Mouse (Mus musculus): ENCODE measurements around the gene Dap3. TPM values are rescaled to one million over a fixed set of nuclear protein-coding genes. Genes with fewer than 3 reads are reported as not detected.

The Dap3 gene
- total and polyA plus RNA-seq, 3 experiments, result 192 to 293 TPM; not detected in 1

DNA sequence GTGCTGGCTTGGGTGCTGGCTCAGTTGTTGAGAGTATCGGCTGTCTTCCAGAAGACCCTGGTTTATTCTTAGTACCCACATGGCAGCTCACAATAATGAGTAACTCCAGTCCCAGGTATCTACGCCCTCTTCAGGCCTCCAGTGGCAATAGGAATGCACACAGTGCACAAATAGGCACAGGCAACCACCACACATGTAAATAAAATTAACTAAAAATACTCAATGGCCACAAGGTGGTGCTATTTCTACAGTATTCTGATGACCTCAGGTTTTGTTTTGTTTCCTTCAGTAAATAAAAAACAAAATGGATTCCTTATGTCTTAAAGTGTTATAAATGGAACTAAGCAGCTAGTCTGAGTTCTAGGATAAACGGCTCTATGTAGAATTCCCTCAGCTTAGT lies 11.2 kb downstream of the Dap3 start:
- no peaks in the 10 kb centered on the region for H3K27me3 ChIP-seq (ENCODE audit: control insufficient read depth in 1 of 2, insufficient read depth in 2 of 2, low read length in 2 of 2)
- no peak overlapping the region for H3K9ac ChIP-seq (ENCODE audit: control insufficient read depth, low read depth, low read length, poor library complexity, severe bottlenecking)
- peak; percentile 82 for DNase-seq (ENCODE audit: low read depth, low spot score)
- H3K27ac ChIP-seq (ENCODE audit: control insufficient read depth, low read depth, low read length), result no peak overlapping the region
- peaks cover 8% of the 10 kb centered on the region for H3K79me2 ChIP-seq (ENCODE audit: control insufficient read depth, insufficient read depth, low read length, poor library complexity)
- H3K4me1 ChIP-seq (ENCODE audit: control insufficient read depth in 1 of 2, insufficient read depth in 2 of 2, low read length in 2 of 2), result peaks cover 0 to 8% of the 10 kb centered on the region in 2 experiments; a peak in 2 of 4 replicates
- peaks cover 6 to 17% of the 10 kb centered on the region in 2 experiments for H3K36me3 ChIP-seq (ENCODE audit: control insufficient read depth in 1 of 2, insufficient read depth in 2 of 2, low read length in 2 of 2)
- H3K9me3 ChIP-seq (replicated peaks; ENCODE audit: insufficient read depth, low read length), result no peaks in the 10 kb centered on the region
- H3K4me3 ChIP-seq (ENCODE audit: control insufficient read depth in 1 of 2, insufficient read depth in 1 of 2, low read depth in 2 of 2, low read length in 2 of 2), result no peak overlapping the region
- TF ChIP-seq CHD1 (IDR thresholded peaks at IDR 0.05; ENCODE audit: low read depth, low read length) (no peak), RAD21 (IDR thresholded peaks at IDR 0.05; ENCODE audit: low read depth, low read length) (peak; percentile 88), USF2 (IDR thresholded peaks at IDR 0.05; ENCODE audit: borderline replicate concordance in 1 of 2, insufficient read depth in 1 of 2, low read depth in 1 of 2, low read length in 2 of 2) (no peak), GATA1 (IDR thresholded peaks at IDR 0.05; ENCODE audit: low read depth, low read length) (no peak), POLR2AphosphoS2 (IDR thresholded peaks at IDR 0.05; ENCODE audit: low read length) (no peak), POLR2A (IDR thresholded peaks at IDR 0.05; ENCODE audit: control insufficient read depth in 1 of 2, insufficient read depth in 1 of 2, low read depth in 1 of 2, low read length in 2 of 2, poor library complexity in 1 of 2) (no peak), SIN3A (IDR thresholded peaks at IDR 0.05; ENCODE audit: low read length) (peak; percentile 30; the same call in 1 of the 2 replicates), KAT2A (conservative IDR thresholded peaks at IDR 0.05; ENCODE audit: low read depth, low read length) (no peak), POLR2AphosphoS5 (IDR thresholded peaks at IDR 0.05; ENCODE audit: borderline replicate concordance, low read depth, low read length) (no peak), MAZ (IDR thresholded peaks at IDR 0.05; ENCODE audit: low read depth, low read length) (no peak), MXI1 (IDR thresholded peaks at IDR 0.05; ENCODE audit: low read depth, low read length) (no peak), ZKSCAN1 (IDR thresholded peaks at IDR 0.05; ENCODE audit: low read depth, low read length) (no peak), ZNF384 (IDR thresholded peaks at IDR 0.05; ENCODE audit: low read depth, low read length) (no peak), USF1 (IDR thresholded peaks at IDR 0.05; ENCODE audit: low read depth, low read length) (no peak), UBTF (IDR thresholded peaks at IDR 0.05; ENCODE audit: borderline replicate concordance, insufficient read depth, low read depth, low read length) (no peak), SMC3 (IDR thresholded peaks at IDR 0.05; ENCODE audit: low read depth, low read length) (peak; percentile 73), TCF12 (IDR thresholded peaks at IDR 0.05; ENCODE audit: low read depth, low read length) (no peak), MYC (IDR thresholded peaks at IDR 0.05; ENCODE audit: low read depth, low read length) (0 out of 2 replicates have a peak, but pooled peaks have one; percentile 28), MEF2A (IDR thresholded peaks at IDR 0.05; ENCODE audit: extremely low read depth, insufficient replicate concordance, low read depth, low read length, poor library complexity, severe bottlenecking) (no peak), CHD2 (IDR thresholded peaks at IDR 0.05; ENCODE audit: low read length) (no peak), NRF1 (IDR thresholded peaks at IDR 0.05; ENCODE audit: insufficient read depth, low read depth, low read length, poor library complexity, severe bottlenecking) (no peak), TAL1 (IDR thresholded peaks at IDR 0.05; ENCODE audit: low read length) (no peak), GABPA (IDR thresholded peaks at IDR 0.05; ENCODE audit: low read depth, low read length) (no peak), E2F4 (IDR thresholded peaks at IDR 0.05; ENCODE audit: borderline replicate concordance, low read depth, low read length) (no peak), ZMIZ1 (IDR thresholded peaks at IDR 0.05; ENCODE audit: low read depth, low read length) (no peak), ELF1 (IDR thresholded peaks at IDR 0.05; ENCODE audit: low read depth, low read length) (no peak), MAX (IDR thresholded peaks at IDR 0.05; ENCODE audit: low read length) (no peak), ZC3H11A (IDR thresholded peaks at IDR 0.05; ENCODE audit: low read depth, low read length) (peak; percentile 58), NELFE (IDR thresholded peaks at IDR 0.05; ENCODE audit: low read depth, low read length) (no peak), TBP (IDR thresholded peaks at IDR 0.05; ENCODE audit: low read depth, low read length) (no peak), CTCF (IDR thresholded peaks at IDR 0.05 in 2 of 3, conservative IDR thresholded peaks at IDR 0.05 in 1 of 3; ENCODE audit: control insufficient read depth in 1 of 3, insufficient read depth in 1 of 3, low read depth in 2 of 3, low read length in 3 of 3, poor library complexity in 1 of 3, severe bottlenecking in 1 of 3) (peak; percentile 21 to 87 (median 52); a peak in 5 of 6 replicates), JUND (IDR thresholded peaks at IDR 0.05; ENCODE audit: low read depth, low read length) (no peak), MAFK (IDR thresholded peaks at IDR 0.05; ENCODE audit: borderline replicate concordance, low read depth, low read length) (no peak), MYB (IDR thresholded peaks at IDR 0.05; ENCODE audit: low read depth, low read length) (no peak), RCOR1 (IDR thresholded peaks at IDR 0.05; ENCODE audit: low read depth, low read length) (no peak), ETS1 (IDR thresholded peaks at IDR 0.05; ENCODE audit: low read depth, low read length) (no peak), HCFC1 (IDR thresholded peaks at IDR 0.05; ENCODE audit: low read depth, low read length) (no peak), EP300 (IDR thresholded peaks at IDR 0.05; ENCODE audit: low read depth in 1 of 2, low read length in 2 of 2) (no peak)
